Mouse (Mus musculus): ENCODE results near the gene Gpr179.

- TF ChIP-seq CTCF (IDR thresholded peaks at IDR 0.05; ENCODE audit: insufficient read depth, low read depth, low read length) (no peak), POLR2A (IDR thresholded peaks at IDR 0.05; ENCODE audit: insufficient read depth, low read depth, low read length) (no peak)
These were observed 1.8 kb downstream of the Gpr179 start for GRCm38 (mm10) chr11:97350035-97350434.

Data from olfactory bulb, adult 2 months (tissue).